Mouse (Mus musculus): ENCODE measurements around the gene Jhy.

Jhy gene

DNA sequence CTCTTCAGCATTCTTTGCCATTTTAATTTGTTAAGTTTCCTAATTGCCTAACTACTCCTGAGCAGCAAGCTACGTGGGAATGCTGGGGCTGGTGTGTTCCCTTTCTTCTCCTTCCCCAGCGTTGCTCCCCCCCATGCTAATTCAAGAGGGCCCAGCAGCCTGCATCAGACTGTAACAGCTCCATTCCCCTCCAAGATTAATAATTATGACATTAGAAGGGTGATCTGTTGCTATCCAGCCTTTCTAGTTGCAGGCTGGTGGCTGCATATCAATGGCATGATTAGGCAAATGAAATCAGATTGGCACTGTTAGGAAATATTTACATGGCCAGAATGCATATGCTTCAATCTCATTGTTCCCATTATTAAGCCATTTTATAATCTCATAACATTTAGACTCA is 112.4 kb downstream of the Jhy start:
- no peak for DNase-seq (ENCODE audit: low spot score)
